8 mouse cellular contexts compared by ENCODE assay signal in genomic region chr12:28675925-28676209, GRCm38 (mm10). TPM values are rescaled to one million over a fixed set of nuclear protein-coding genes. Genes with fewer than 3 reads are reported as not detected.
DNase-seq lines count a peak whose midpoint lies in the region; ATAC-seq and TF ChIP-seq lines count a peak whose summit lies in the region.

No protein-coding gene starts in this region.

- peak overlapping the region; percentile 80 for H3K9ac ChIP-seq in liver, embryonic 11.5 days (ENCODE audit: low read depth, low read length)
- peak overlapping the region; percentile 83 for H3K9ac ChIP-seq in stomach, embryonic 16.5 days (ENCODE audit: low read length)

- no peak for TF ChIP-seq POLR2A in spleen, adult 2 months (IDR thresholded peaks at IDR 0.05; ENCODE audit: low read depth, low read length)

- 0 out of 2 replicates have a peak, but pooled peaks cover 1% of the 10 kb centered on the region for H3K36me3 ChIP-seq in spleen, adult 2 months (ENCODE audit: control insufficient read depth, insufficient read depth, low read length)
- H3K36me3 ChIP-seq in liver, embryonic 11.5 days (ENCODE audit: control insufficient read depth, insufficient read depth, low read length): peaks cover 13% of the 10 kb centered on the region
- peaks cover 8% of the 10 kb centered on the region for H3K36me3 ChIP-seq in stomach, embryonic 16.5 days (ENCODE audit: control insufficient read depth, insufficient read depth, low read length)

- H3K4me1 ChIP-seq in spleen, adult 2 months (ENCODE audit: control insufficient read depth, insufficient read depth, insufficient read length): peaks cover 7% of the 10 kb centered on the region; the same call in 1 of the 2 replicates
- H3K4me1 ChIP-seq in liver, embryonic 11.5 days (replicated peaks; ENCODE audit: control insufficient read depth, insufficient read depth, low read length): peaks cover 10% of the 10 kb centered on the region
- H3K4me1 ChIP-seq in stomach, embryonic 16.5 days (ENCODE audit: control insufficient read depth, insufficient read depth, low read length): peaks cover 13% of the 10 kb centered on the region

- H3K9me3 ChIP-seq in liver, embryonic 11.5 days (ENCODE audit: control insufficient read depth, low read length): no peaks in the 10 kb centered on the region
- no peaks in the 10 kb centered on the region for H3K9me3 ChIP-seq in stomach, embryonic 16.5 days (replicated peaks; ENCODE audit: control insufficient read depth, low read length)

- peak; percentile 17 for DNase-seq in cerebellum, adult 8-10 months
- no peak for DNase-seq in cerebellum, adult 9-11 months
- DNase-seq in spleen, adult 2 months (ENCODE audit: low read depth in 1 of 2, low spot score in 2 of 2): no peak
- no peak for DNase-seq in spleen, postnatal 10 days (ENCODE audit: low spot score in 2 of 2)
- no peak for DNase-seq in liver, embryonic 11.5 days (ENCODE audit: low spot score)
- DNase-seq in urinary bladder, postnatal 25 days (ENCODE audit: low spot score): no peak
- no peak for DNase-seq in cerebellum, postnatal 10 days

- no peak for TF ChIP-seq CTCF in spleen, adult 2 months (IDR thresholded peaks at IDR 0.05; ENCODE audit: extremely low read depth, insufficient read depth, insufficient read length, insufficient replicate concordance)

- peak; percentile 3; the same call in 1 of the 2 replicates for ATAC-seq in liver, embryonic 11.5 days (replicated peaks; ENCODE audit: low FRiP score)
- no peak for ATAC-seq in stomach, embryonic 16.5 days (ENCODE audit: insufficient read depth, low FRiP score)

- WGBS in spleen, adult 2 months: 66% methylated on average over 5 of the region's 5 CpGs
- 45% methylated on average over 5 of the region's 5 CpGs for WGBS in liver, embryonic 11.5 days
- 58% methylated on average over 5 of the region's 5 CpGs for WGBS in stomach, embryonic 16.5 days

- no peaks in the 10 kb centered on the region for H3K27me3 ChIP-seq in spleen, adult 2 months (ENCODE audit: control insufficient read depth, insufficient read depth, low read length)
- H3K27me3 ChIP-seq in liver, embryonic 11.5 days (replicated peaks; ENCODE audit: control insufficient read depth, insufficient read depth, low read length): no peaks in the 10 kb centered on the region
- H3K27me3 ChIP-seq in stomach, embryonic 16.5 days (ENCODE audit: control insufficient read depth, insufficient read depth, low read length): no peaks in the 10 kb centered on the region

- H3K4me3 ChIP-seq in spleen, adult 2 months (ENCODE audit: extremely low read depth, insufficient read depth, insufficient read length): peak overlapping the region; percentile 89
- peak overlapping the region; percentile 69 for H3K4me3 ChIP-seq in liver, embryonic 11.5 days (ENCODE audit: low read depth, low read length)
- H3K4me3 ChIP-seq in stomach, embryonic 16.5 days (replicated peaks; ENCODE audit: low read length): peak overlapping the region; percentile 72

- H3K4me2 ChIP-seq in liver, embryonic 11.5 days: peak overlapping the region; percentile 91
- peak overlapping the region; percentile 85 for H3K4me2 ChIP-seq in stomach, embryonic 16.5 days (ENCODE audit: low read depth, low read length)

- peak overlapping the region; percentile 31; the same call in 1 of the 2 replicates for H3K27ac ChIP-seq in spleen, adult 2 months (ENCODE audit: insufficient read depth, low read length)
- peak overlapping the region; percentile 82 for H3K27ac ChIP-seq in liver, embryonic 11.5 days (ENCODE audit: low read depth, low read length)
- H3K27ac ChIP-seq in stomach, embryonic 16.5 days (ENCODE audit: low read length): peak overlapping the region; percentile 92

RNA-seq across cellular contexts. Expression of gene Adi1, which starts 0.8 kb away (rescaled TPM):
- polyA plus RNA-seq in spleen, adult 2 months (2012; rRNA removed): 6.3 and 7.6 TPM in 2 replicates
- polyA plus RNA-seq in liver, embryonic 11.5 days (2014; fragmentation: Nextera tagmentation; extraction: Ambion mirVana): 80.0 and 91.4 TPM in 2 replicates
- 80.7 and 85.1 TPM in 2 replicates for polyA plus RNA-seq in stomach, embryonic 16.5 days (2015; fragmentation: Nextera tagmentation; extraction: Ambion mirVana)

RNA-seq across cellular contexts. Expression of gene Rnaseh1, which starts 26.5 kb away (rescaled TPM):
- 10.2 and 10.3 TPM in 2 replicates for polyA plus RNA-seq in spleen, adult 2 months (2012; rRNA removed)
- polyA plus RNA-seq in liver, embryonic 11.5 days (2014; fragmentation: Nextera tagmentation; extraction: Ambion mirVana): 28.7 and 30.8 TPM in 2 replicates
- polyA plus RNA-seq in stomach, embryonic 16.5 days (2015; fragmentation: Nextera tagmentation; extraction: Ambion mirVana): 27.2 and 28.3 TPM in 2 replicates

RNA-seq across cellular contexts. Expression of gene Rps7, which starts 40.1 kb away (rescaled TPM):
- 225 and 315 TPM in 2 replicates for polyA plus RNA-seq in spleen, adult 2 months (2012; rRNA removed)
- 1,023 and 1,028 TPM in 2 replicates for polyA plus RNA-seq in liver, embryonic 11.5 days (2014; fragmentation: Nextera tagmentation; extraction: Ambion mirVana)
- 463 and 682 TPM in 2 replicates for polyA plus RNA-seq in stomach, embryonic 16.5 days (2015; fragmentation: Nextera tagmentation; extraction: Ambion mirVana)

RNA-seq across cellular contexts. Expression of gene Colec11, which starts 52.7 kb away (rescaled TPM):
- polyA plus RNA-seq in spleen, adult 2 months (2012; rRNA removed): 0.18 and 0.46 TPM in 2 replicates
- 24.2 and 24.3 TPM in 2 replicates for polyA plus RNA-seq in liver, embryonic 11.5 days (2014; fragmentation: Nextera tagmentation; extraction: Ambion mirVana)
- 1.5 and 1.6 TPM in 2 replicates for polyA plus RNA-seq in stomach, embryonic 16.5 days (2015; fragmentation: Nextera tagmentation; extraction: Ambion mirVana)

Comparison
In these comparisons a context has a peak if more than half of its experiments do, and no peak if none do; other contexts are left out.
1. H3K27ac ChIP-seq: peak in every context shown above with its lines; median percentile 92 in stomach, embryonic 16.5 days; 82 in liver, embryonic 11.5 days; 31 in spleen, adult 2 months.